Mouse (Mus musculus): Measurements from ENCODE around the gene Lcp2. TPM values are rescaled to one million over a fixed set of nuclear protein-coding genes. Genes with fewer than 3 reads are reported as not detected.

The Lcp2 gene
- 2.1 and 3.0 TPM in 2 replicates for polyA plus RNA-seq (2012; rRNA removed)

DNA sequence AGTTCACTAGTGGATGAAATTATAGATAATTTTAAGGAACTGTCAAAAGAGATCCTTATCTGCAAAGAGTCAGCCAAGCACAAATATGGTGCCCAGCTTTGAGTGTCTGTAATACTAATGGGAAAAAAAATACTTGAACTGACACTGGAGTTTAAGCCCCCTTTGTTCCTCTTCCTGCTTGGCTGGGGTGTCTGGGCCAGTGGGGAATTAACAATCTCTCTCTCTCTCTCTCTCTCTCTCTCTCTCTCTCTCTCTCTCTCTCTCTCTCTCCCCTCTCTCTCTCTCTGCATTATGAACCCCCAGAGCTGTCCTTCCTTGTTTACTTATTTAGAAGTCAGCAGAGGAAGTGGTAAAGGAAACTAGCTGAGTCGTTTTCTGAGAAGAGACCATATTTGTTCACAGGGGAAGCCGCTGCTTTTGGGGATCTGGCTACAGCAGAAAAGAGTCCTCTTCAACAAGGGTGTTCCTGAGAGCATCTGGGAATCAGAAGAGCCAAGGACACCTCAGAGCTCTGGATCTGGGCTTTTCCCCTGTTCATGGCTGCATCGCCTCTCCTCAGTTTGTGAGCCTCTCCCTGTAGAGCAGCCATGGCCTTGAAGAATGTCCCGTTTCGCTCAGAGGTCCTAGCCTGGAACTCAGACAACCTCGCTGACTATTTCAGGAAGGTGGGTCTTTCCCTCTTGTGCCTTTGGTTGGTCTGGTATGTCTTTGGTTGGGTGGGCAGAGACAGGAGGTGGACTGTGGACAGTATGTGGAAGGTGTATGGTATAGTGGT is at the start of gene Lcp2:
Lcp2 (plus strand) TSS at position 154 of the 775 bp plus-strand sequence.
- DNase-seq (ENCODE audit: extremely low spot score in 1 of 2, low spot score in 1 of 2): no peak

DNA sequence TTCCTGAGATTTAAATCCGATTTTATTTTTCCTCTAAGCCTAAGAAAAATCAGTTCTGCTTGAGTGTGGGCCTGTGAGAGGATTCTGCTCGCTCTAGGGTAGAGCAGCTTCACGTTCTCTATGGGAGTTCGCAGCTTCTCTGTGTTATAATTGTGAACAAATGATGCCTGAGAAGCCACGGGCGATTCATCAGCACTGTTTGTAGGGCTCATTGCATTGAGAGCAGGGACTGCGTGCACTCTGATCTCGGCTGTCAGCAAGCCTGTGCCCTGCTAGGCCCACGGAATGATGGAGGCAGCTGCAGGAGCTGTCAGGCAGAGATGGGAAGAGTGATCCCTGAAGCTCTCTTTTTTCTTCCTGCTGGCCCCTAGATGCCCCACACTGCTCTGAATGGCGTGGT is 48.5 kb upstream of the Lcp2 start:
- DNase-seq (ENCODE audit: extremely low spot score in 1 of 2, low spot score in 1 of 2): no peak

DNA sequence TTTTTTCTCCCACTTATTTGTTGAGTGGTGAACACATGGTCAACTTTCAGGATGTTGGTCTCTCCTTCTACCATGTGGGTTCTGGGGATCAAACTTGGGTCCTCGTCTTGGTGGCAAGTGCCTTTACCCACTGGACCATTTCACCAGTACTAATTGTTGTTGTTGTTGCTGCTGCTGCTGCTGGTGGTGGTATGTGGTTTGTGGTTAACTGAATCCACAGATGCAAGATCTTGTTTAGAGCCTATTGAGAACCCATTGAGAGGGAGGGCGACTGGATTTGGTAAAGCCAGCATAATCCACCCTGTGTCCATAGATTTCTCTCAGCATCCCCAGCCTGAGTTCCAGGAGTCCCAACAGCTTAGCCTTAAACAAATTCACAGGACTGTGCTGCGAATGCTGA is 46.3 kb upstream of the Lcp2 start:
- no peak for DNase-seq (ENCODE audit: extremely low spot score in 1 of 2, low spot score in 1 of 2)

GRCm38 (mm10) chr11:34001938-34002592 is 44.7 kb upstream of the Lcp2 start:
- DNase-seq (ENCODE audit: extremely low spot score in 1 of 2, low spot score in 1 of 2): peak; percentile 35 to 83

- DNase-seq (ENCODE audit: extremely low spot score in 1 of 2, low spot score in 1 of 2): no peak
These were observed 44.1 kb upstream of the Lcp2 start for GRCm38 (mm10) chr11:34002593-34002965.

- no peak for DNase-seq (ENCODE audit: extremely low spot score in 1 of 2, low spot score in 1 of 2)
These were observed 39.1 kb upstream of the Lcp2 start for GRCm38 (mm10) chr11:34007616-34008015.

DNA sequence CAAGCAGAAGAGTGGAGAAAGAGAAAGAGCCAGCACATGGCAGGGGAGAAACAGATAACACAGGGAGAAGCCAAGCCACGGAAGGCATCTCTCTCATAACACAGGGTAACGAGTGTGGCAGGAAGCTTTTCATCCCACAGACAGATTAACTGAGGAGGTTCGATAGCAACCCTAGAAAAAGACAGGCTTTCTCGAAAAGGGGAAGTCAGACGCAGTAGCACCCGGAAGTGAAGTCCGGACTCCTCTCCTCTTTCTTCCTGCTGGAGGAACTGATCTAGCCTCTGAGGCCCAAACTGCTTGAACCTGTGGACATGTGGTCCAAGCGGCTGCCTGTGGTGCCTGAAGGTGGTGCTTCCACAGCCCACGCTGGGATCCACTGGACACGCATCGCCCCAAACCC is 38.5 kb upstream of the Lcp2 start:
- DNase-seq (ENCODE audit: extremely low spot score in 1 of 2, low spot score in 1 of 2): no peak

- peak in 1 of 2 experiments; percentile 81 for DNase-seq (ENCODE audit: extremely low spot score in 1 of 2, low spot score in 1 of 2)
These were observed 38.0 kb upstream of the Lcp2 start for GRCm38 (mm10) chr11:34008702-34009101.

DNA sequence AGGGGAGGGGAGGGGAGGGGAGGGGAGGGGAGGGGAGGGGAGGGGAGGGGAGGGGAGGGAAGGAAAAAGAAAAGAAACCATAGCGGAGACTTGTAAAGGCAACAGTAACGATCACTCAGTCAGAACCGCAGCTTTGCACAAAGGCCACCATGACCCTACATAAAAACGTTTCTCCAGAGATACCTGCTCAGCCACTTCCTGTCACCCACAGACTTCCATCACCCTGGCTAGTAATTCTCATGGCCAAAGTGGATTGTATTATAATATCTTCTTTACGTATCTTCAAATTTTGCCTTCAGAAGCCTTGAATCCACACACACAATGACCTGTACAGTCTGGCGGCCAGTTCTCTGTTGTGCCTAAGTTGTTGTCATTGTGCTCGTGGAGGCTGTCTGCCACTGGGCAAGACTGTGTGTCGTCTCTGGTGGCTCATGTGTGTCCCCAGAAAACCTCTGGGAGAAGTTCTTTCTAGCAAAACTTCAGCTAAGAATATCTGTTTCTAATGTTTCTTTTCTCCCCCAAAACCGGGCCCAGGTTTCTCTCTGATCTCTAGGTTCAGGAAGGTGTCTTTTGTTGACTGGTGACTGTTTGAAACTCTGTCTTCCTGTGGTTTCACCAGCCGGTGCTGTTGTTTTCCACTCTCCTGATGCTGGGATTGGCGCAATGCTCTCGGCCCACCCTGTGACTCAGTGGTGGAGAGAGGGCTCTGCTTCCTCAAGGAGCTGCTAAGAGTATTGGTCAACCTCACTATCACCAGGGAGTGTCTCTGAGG is 37.2 kb upstream of the Lcp2 start:
- DNase-seq (ENCODE audit: extremely low spot score in 1 of 2, low spot score in 1 of 2): no peak

GRCm38 (mm10) chr11:34010133-34010858 is 36.4 kb upstream of the Lcp2 start:
- DNase-seq (ENCODE audit: extremely low spot score in 1 of 2, low spot score in 1 of 2): no peak

- peak in 1 of 2 experiments; percentile 47 for DNase-seq (ENCODE audit: extremely low spot score in 1 of 2, low spot score in 1 of 2)
These were observed 35.9 kb upstream of the Lcp2 start for GRCm38 (mm10) chr11:34010859-34011172.

DNA sequence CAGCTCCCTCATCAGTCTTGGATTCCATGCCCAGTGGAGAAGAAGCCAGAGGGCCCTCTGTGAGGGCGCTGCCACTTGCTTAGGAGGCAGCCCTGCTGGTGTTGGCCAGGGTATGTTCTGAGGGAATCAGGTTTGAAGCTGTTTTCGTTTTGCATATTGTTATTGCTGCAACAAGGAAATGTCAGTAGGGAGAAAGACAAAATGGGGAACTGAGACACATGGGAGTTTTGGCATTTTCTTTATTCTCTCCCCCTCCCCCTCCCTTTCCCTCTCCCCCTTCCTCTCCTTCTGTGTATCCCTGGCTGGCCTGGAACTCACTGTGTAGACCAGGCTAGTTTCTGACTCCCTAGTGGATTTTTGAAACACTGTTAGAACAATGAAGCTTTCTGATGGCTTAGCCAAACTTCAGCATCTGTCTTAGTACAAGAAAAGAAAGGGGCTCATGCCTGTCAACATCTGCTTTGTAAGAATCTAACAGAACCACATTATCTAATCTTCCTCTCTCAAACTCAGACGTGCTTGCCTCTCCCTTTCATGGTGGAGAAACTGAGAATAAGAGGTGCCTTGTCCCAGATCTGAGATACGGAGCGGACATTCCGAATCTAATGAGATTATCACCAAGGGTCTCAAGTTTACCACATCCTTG is 34.6 kb upstream of the Lcp2 start:
- no peak for DNase-seq (ENCODE audit: extremely low spot score in 1 of 2, low spot score in 1 of 2)

- no peak for DNase-seq (ENCODE audit: extremely low spot score in 1 of 2, low spot score in 1 of 2)
These were observed 21.6 kb upstream of the Lcp2 start for GRCm38 (mm10) chr11:34025091-34025490.

- DNase-seq (ENCODE audit: extremely low spot score in 1 of 2, low spot score in 1 of 2): no peak
These were observed 17.1 kb upstream of the Lcp2 start for GRCm38 (mm10) chr11:34029658-34030057.

- no peak for DNase-seq (ENCODE audit: extremely low spot score in 1 of 2, low spot score in 1 of 2)
These were observed 15.5 kb upstream of the Lcp2 start for GRCm38 (mm10) chr11:34031015-34031805.

GRCm38 (mm10) chr11:34034008-34034505 is 12.7 kb upstream of the Lcp2 start:
- DNase-seq (ENCODE audit: extremely low spot score in 1 of 2, low spot score in 1 of 2): peak; percentile 43 to 70

GRCm38 (mm10) chr11:34034794-34035193 is 11.9 kb upstream of the Lcp2 start:
- no peak for DNase-seq (ENCODE audit: extremely low spot score in 1 of 2, low spot score in 1 of 2)

GRCm38 (mm10) chr11:34035909-34036658 is 10.6 kb upstream of the Lcp2 start:
- no peak for DNase-seq (ENCODE audit: extremely low spot score in 1 of 2, low spot score in 1 of 2)

GRCm38 (mm10) chr11:34040061-34040460 is 6.7 kb upstream of the Lcp2 start:
- peak in 1 of 2 experiments; percentile 48 for DNase-seq (ENCODE audit: extremely low spot score in 1 of 2, low spot score in 1 of 2)
